Mouse (Mus musculus) hindbrain, embryonic 10.5 days (tissue): ENCODE data around the gene Herpud2. TPM values are rescaled to one million over a fixed set of nuclear protein-coding genes. Genes with fewer than 3 reads are reported as not detected.
A peak's percentile ranks its signal among the peaks of the same experiment; 100 is the strongest.
"Not testable (repeated sequence)": the region's sequence is repeated elsewhere in the genome, so short reads cannot be mapped to it uniquely, and the experiment has no call there.

Experiments
- DNase-seq: peaks from one replicate; pipeline ENCODE4 v3.0.0-alpha.2; 2017; ENCODE audit warnings: low spot score
- H3K27ac ChIP-seq: fragments of 300-500 bp; sonication (generic); 2 replicates; pipeline ENCODE4 v1.5.1; 2016; ENCODE audit warnings: mild to moderate bottlenecking, moderate library complexity
- H3K27me3 ChIP-seq: fragments of 300-500 bp; sonication (generic); 2 replicates; pipeline ENCODE4 v1.6.1; 2016; ENCODE audit warnings: mild to moderate bottlenecking; ENCODE audit not compliant: poor library complexity, insufficient read depth, severe bottlenecking
- H3K36me3 ChIP-seq: fragments of 300-500 bp; sonication (generic); 2 replicates; pipeline ENCODE4 v1.6.1; 2016; ENCODE audit warnings: mild to moderate bottlenecking, moderate library complexity
- H3K4me1 ChIP-seq: fragments of 300-500 bp; sonication (generic); replicated peaks from 2 replicates; pipeline ENCODE4 v1.6.1; 2016; ENCODE audit warnings: mild to moderate bottlenecking
- H3K4me3 ChIP-seq: fragments of 300-500 bp; sonication (generic); 2 replicates; pipeline ENCODE4 v1.5.1; 2016; ENCODE audit warnings: mild to moderate bottlenecking, moderate library complexity
- H3K9me3 ChIP-seq: fragments of 300-500 bp; sonication (generic); 2 replicates; pipeline ENCODE4 v1.6.1; 2016; ENCODE audit warnings: mild to moderate bottlenecking, moderate library complexity
- WGBS: fragments of 180-500 bp; shearing (Covaris S2); methylation state at CpG from one replicate; pipeline ENCODE4 v1.1.7; 2016; 5-methylcytosine and 5-hydroxymethylcytosine counted together
- polyA plus RNA-seq: library from polyadenylated mRNA; unstranded; fragments of >200 nt; fragmentation: Nextera tagmentation; extraction: Ambion mirVana; gene quantifications from 2 replicates; pipeline ENCODE4 v1.2.1, GENCODE M21; 2016

Gene Herpud2
- polyA plus RNA-seq, 1 experiment from 2014 or later: 31.8 TPM

GRCm38 (mm10) chr9:25140330-25140729 lies 11.3 kb downstream of the Herpud2 start:
- no peak overlapping the region for H3K4me3 ChIP-seq
- H3K9me3 ChIP-seq: no peaks in the 10 kb centered on the region
- WGBS: 98% methylated on average over 1 of the region's 1 CpGs
- H3K27me3 ChIP-seq: no peaks in the 10 kb centered on the region; the same call in 1 of the 2 replicates
- no peak for DNase-seq
- no peak overlapping the region for H3K27ac ChIP-seq
- H3K4me1 ChIP-seq: peaks cover 7% of the 10 kb centered on the region; the same call in 1 of the 2 replicates
- H3K36me3 ChIP-seq: no peaks in the 10 kb centered on the region

GRCm38 (mm10) chr9:25138900-25139299 lies 12.7 kb downstream of the Herpud2 start:
- Histone ChIP-seq H3K9me3 (no peaks in the 10 kb centered on the region), H3K4me3 (no peak overlapping the region), H3K27me3 (no peaks in the 10 kb centered on the region; the same call in 1 of the 2 replicates), H3K27ac (no peak overlapping the region), H3K36me3 (no peaks in the 10 kb centered on the region), H3K4me1 (peaks cover 7% of the 10 kb centered on the region; the same call in 1 of the 2 replicates)
- DNase-seq: no peak
- WGBS: 96% methylated on average over 1 of the region's 1 CpGs

GRCm38 (mm10) chr9:25132920-25133319 lies 18.7 kb downstream of the Herpud2 start:
- WGBS: 86% methylated on average over 4 of the region's 4 CpGs
- H3K4me3 ChIP-seq: no peak overlapping the region
- peaks cover 16% of the 10 kb centered on the region for H3K36me3 ChIP-seq
- DNase-seq: no peak
- H3K27ac ChIP-seq: no peak overlapping the region
- H3K4me1 ChIP-seq: no peaks in the 10 kb centered on the region
- H3K9me3 ChIP-seq: no peaks in the 10 kb centered on the region
- H3K27me3 ChIP-seq: no peaks in the 10 kb centered on the region

- Histone ChIP-seq H3K4me1 (no peaks in the 10 kb centered on the region), H3K9me3 (no peaks in the 10 kb centered on the region), H3K36me3 (peaks cover 16% of the 10 kb centered on the region), H3K4me3 (no peak overlapping the region), H3K27ac (no peak overlapping the region), H3K27me3 (no peaks in the 10 kb centered on the region)
- no peak for DNase-seq
Observed at GRCm38 (mm10) chr9:25132253-25132652, 19.4 kb downstream of the Herpud2 start.

- Histone ChIP-seq H3K4me1 (no peaks in the 10 kb centered on the region), H3K27me3 (no peaks in the 10 kb centered on the region), H3K4me3 (no peak overlapping the region), H3K36me3 (peaks cover 48% of the 10 kb centered on the region), H3K9me3 (no peaks in the 10 kb centered on the region), H3K27ac (no peak overlapping the region)
- DNase-seq: no peak
- 82% methylated on average over 2 of the region's 2 CpGs for WGBS
Observed at GRCm38 (mm10) chr9:25124048-25124447, 27.6 kb downstream of the Herpud2 start.

- not testable (repeated sequence) for H3K27ac ChIP-seq, H3K9me3 ChIP-seq, H3K4me1 ChIP-seq, H3K27me3 ChIP-seq, DNase-seq, H3K4me3 ChIP-seq
- 93% methylated on average over 1 of the region's 1 CpGs for WGBS
- H3K36me3 ChIP-seq: peaks cover 53% of the 10 kb centered on the region
Observed at GRCm38 (mm10) chr9:25123590-25123989, 28.0 kb downstream of the Herpud2 start.

- Histone ChIP-seq H3K36me3 (peaks cover 51% of the 10 kb centered on the region), H3K4me3 (no peak overlapping the region), H3K4me1 (no peaks in the 10 kb centered on the region), H3K27me3 (no peaks in the 10 kb centered on the region), H3K27ac (no peak overlapping the region), H3K9me3 (peaks cover 14% of the 10 kb centered on the region)
- peak; percentile 12 for DNase-seq
Observed at GRCm38 (mm10) chr9:25104638-25105037, 47.0 kb downstream of the Herpud2 start.

- peaks cover 39% of the 10 kb centered on the region for H3K36me3 ChIP-seq
- H3K27me3 ChIP-seq: no peaks in the 10 kb centered on the region
- no peaks in the 10 kb centered on the region for H3K4me1 ChIP-seq
- H3K9me3 ChIP-seq: peaks cover 14% of the 10 kb centered on the region
- DNase-seq: no peak
- H3K4me3 ChIP-seq: no peak overlapping the region
- 78% methylated on average over 1 of the region's 1 CpGs for WGBS
- no peak overlapping the region for H3K27ac ChIP-seq
Observed at GRCm38 (mm10) chr9:25102881-25103280, 48.7 kb downstream of the Herpud2 start.

- no peak overlapping the region for H3K4me3 ChIP-seq
- H3K27ac ChIP-seq: no peak overlapping the region
- WGBS: 68% methylated on average over 1 of the region's 1 CpGs
- no peaks in the 10 kb centered on the region for H3K27me3 ChIP-seq
- H3K36me3 ChIP-seq: no peaks in the 10 kb centered on the region
- DNase-seq: no peak
- no peaks in the 10 kb centered on the region for H3K9me3 ChIP-seq
- H3K4me1 ChIP-seq: no peaks in the 10 kb centered on the region
Observed at GRCm38 (mm10) chr9:25090853-25091252, 60.8 kb downstream of the Herpud2 start.

GRCm38 (mm10) chr9:25089122-25089521 lies 62.5 kb downstream of the Herpud2 start, which contains the start of gene Gm10181:
TSS of gene Gm10181 (plus strand) at chr9:25089422.
- Histone ChIP-seq H3K27ac (no peak within 1 kb of the TSS), H3K4me3 (no peak within 1 kb of the TSS), H3K9me3 (no peaks in the 10 kb centered on the region), H3K4me1 (no peaks in the 10 kb centered on the region), H3K27me3 (no peaks in the 10 kb centered on the region), H3K36me3 (no peaks in the 10 kb centered on the region)
- DNase-seq: no peak
- WGBS: 79% methylated on average over 2 of the region's 2 CpGs

GRCm38 (mm10) chr9:25076505-25076904 lies 75.1 kb downstream of the Herpud2 start:
- H3K4me3 ChIP-seq: no peak overlapping the region
- 88% methylated on average over 1 of the region's 1 CpGs for WGBS
- no peak overlapping the region for H3K27ac ChIP-seq
- no peak for DNase-seq
- no peaks in the 10 kb centered on the region for H3K9me3 ChIP-seq
- no peaks in the 10 kb centered on the region for H3K27me3 ChIP-seq
- no peaks in the 10 kb centered on the region for H3K4me1 ChIP-seq
- H3K36me3 ChIP-seq: no peaks in the 10 kb centered on the region

GRCm38 (mm10) chr9:25075977-25076376 lies 75.6 kb downstream of the Herpud2 start:
- Histone ChIP-seq H3K4me3 (no peak overlapping the region), H3K9me3 (no peaks in the 10 kb centered on the region), H3K4me1 (no peaks in the 10 kb centered on the region), H3K36me3 (no peaks in the 10 kb centered on the region), H3K27me3 (no peaks in the 10 kb centered on the region), H3K27ac (no peak overlapping the region)
- no peak for DNase-seq
- WGBS: 77% methylated on average over 3 of the region's 3 CpGs

GRCm38 (mm10) chr9:25072666-25073065 lies 79.0 kb downstream of the Herpud2 start:
- H3K4me3 ChIP-seq: no peak overlapping the region
- 88% methylated on average over 1 of the region's 1 CpGs for WGBS
- no peaks in the 10 kb centered on the region for H3K36me3 ChIP-seq
- no peaks in the 10 kb centered on the region for H3K9me3 ChIP-seq
- H3K27me3 ChIP-seq: no peaks in the 10 kb centered on the region
- DNase-seq: no peak
- H3K4me1 ChIP-seq: no peaks in the 10 kb centered on the region
- H3K27ac ChIP-seq: no peak overlapping the region

GRCm38 (mm10) chr9:25058726-25059125 lies 92.9 kb downstream of the Herpud2 start:
- H3K4me3 ChIP-seq: no peak overlapping the region
- DNase-seq: peak; percentile 4
- WGBS: 58% methylated on average over 3 of the region's 3 CpGs

More at GRCm38 (mm10) chr9:25058726-25059125, 92.9 kb downstream of the Herpud2 start:
- H3K4me1 ChIP-seq: peaks cover 15% of the 10 kb centered on the region; the same call in 1 of the 2 replicates
- no peak overlapping the region for H3K27ac ChIP-seq
- H3K36me3 ChIP-seq: no peaks in the 10 kb centered on the region
- H3K9me3 ChIP-seq: no peaks in the 10 kb centered on the region
- no peaks in the 10 kb centered on the region for H3K27me3 ChIP-seq
